Mouse (Mus musculus) intestine, embryonic 14.5 days (tissue): ENCODE results near the gene Ntrk3. TPM values are rescaled to one million over a fixed set of nuclear protein-coding genes. Genes with fewer than 3 reads are reported as not detected.

ENCODE experiments used
- ATAC-seq: fragments of 200-750 bp; cut with Nextera tagmentation; replicated peaks from 2 replicates; pipeline ENCODE4 v1.8.0; 2017; ENCODE audit warnings: low read depth, moderate number of reproducible peaks, moderate TSS enrichment, moderate library complexity; ENCODE audit not compliant: low FRiP score, low TSS enrichment
- DNase-seq: peaks from one replicate; pipeline ENCODE4 v3.0.0-alpha.2; 2018; ENCODE audit warnings: low spot score
- H3K27ac ChIP-seq: fragments of 300-500 bp; sonication (generic); 2 replicates; pipeline ENCODE4 v1.5.1; 2014; ENCODE audit warnings: low read depth, mild to moderate bottlenecking, control low read depth
- H3K27me3 ChIP-seq: fragments of 300-500 bp; sonication (generic); replicated peaks from 2 replicates; pipeline ENCODE4 v1.6.1; 2014; ENCODE audit warnings: low read length, control low read depth; ENCODE audit not compliant: control insufficient read depth, insufficient read depth
- H3K36me3 ChIP-seq: fragments of 300-500 bp; sonication (generic); 2 replicates; pipeline ENCODE4 v1.6.1; 2014; ENCODE audit warnings: low read length, control low read depth; ENCODE audit not compliant: control insufficient read depth, insufficient read depth
- H3K4me1 ChIP-seq: fragments of 300-500 bp; sonication (generic); replicated peaks from 2 replicates; pipeline ENCODE4 v1.6.1; 2014; ENCODE audit warnings: low read length, control low read depth, mixed read lengths; ENCODE audit not compliant: control insufficient read depth, insufficient read depth
- H3K4me2 ChIP-seq: fragments of 300-500 bp; sonication (generic); 2 replicates; pipeline ENCODE4 v1.6.1; 2014; ENCODE audit warnings: low read length
- H3K4me3 ChIP-seq: fragments of 300-500 bp; sonication (generic); 2 replicates; pipeline ENCODE4 v1.5.1; 2014; ENCODE audit warnings: low read depth, low read length, control low read depth, mixed read lengths
- H3K9ac ChIP-seq: fragments of 300-500 bp; sonication (generic); 2 replicates; pipeline ENCODE4 v1.6.1; 2014; ENCODE audit warnings: mild to moderate bottlenecking, low read length
- H3K9me3 ChIP-seq: fragments of 300-500 bp; sonication (generic); 2 replicates; pipeline ENCODE4 v1.6.1; 2016; ENCODE audit warnings: low read length, control low read depth; ENCODE audit not compliant: control insufficient read depth
- WGBS: fragments of 180-500 bp; shearing (Covaris S2); extraction: QIAGEN DNeasy Blood & Tissue Kit; methylation state at CpG from one replicate; pipeline ENCODE4 v1.1.7; 2014; 5-methylcytosine and 5-hydroxymethylcytosine counted together
- polyA plus RNA-seq: library from polyadenylated mRNA; unstranded; fragments of >200 nt; fragmentation: Nextera tagmentation; extraction: Ambion mirVana; gene quantifications from 2 replicates; pipeline ENCODE4 v1.2.1, GENCODE M21; 2014

Gene Ntrk3
- polyA plus RNA-seq, 1 experiment from 2014 or later, result 4.5 TPM

DNA sequence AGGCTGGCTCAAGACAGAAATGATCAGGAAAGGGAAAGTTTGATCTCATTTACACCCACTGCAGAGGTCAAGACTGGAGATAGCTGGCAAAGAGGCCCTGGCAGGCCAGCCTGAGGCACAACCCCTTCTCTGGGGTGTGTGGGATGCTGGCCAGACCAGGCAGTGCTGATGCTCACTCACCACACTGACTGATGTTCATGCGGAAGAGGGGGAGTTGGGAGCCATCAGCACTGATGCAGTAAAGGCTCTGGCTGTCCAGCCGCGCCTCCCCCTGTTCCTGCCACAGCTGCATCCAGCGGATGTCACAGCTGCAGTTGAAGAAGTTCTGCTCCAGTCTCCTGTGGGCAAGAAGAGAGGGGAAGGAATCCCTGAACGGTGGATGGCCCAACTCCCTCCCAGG lies 275.2 kb downstream of the Ntrk3 start:
- no peak overlapping the region for H3K4me2 ChIP-seq
- H3K9me3 ChIP-seq, result no peaks in the 10 kb centered on the region
- no peak overlapping the region for H3K27ac ChIP-seq
- no peak overlapping the region for H3K9ac ChIP-seq
- DNase-seq (no peak), ATAC-seq (no peak)
- no peaks in the 10 kb centered on the region for H3K36me3 ChIP-seq
- no peaks in the 10 kb centered on the region for H3K4me1 ChIP-seq
- no peaks in the 10 kb centered on the region for H3K27me3 ChIP-seq
- no peak overlapping the region for H3K4me3 ChIP-seq
- WGBS, result 52% methylated on average over 5 of the region's 5 CpGs

DNA sequence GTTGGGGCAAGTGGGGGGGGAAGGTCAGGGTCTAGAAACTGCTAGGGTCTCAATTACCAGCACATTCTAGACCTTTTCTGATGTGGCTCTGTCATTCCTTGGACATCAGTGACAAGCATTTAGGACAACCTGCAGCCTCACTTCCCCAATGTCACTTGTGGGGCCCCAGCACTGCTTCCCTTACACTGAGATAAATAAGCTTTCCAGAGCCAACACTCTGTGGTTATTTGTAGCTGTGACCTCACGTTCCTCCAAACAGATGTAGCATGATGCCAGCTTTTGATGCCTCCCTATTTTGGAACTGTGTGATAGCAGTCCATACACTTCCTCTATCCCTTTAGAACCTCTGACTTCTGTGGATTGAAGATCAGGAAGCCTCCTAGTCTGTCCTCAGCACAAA lies 278.8 kb downstream of the Ntrk3 start:
- DNase-seq (no peak), ATAC-seq (no peak)
- H3K4me2 ChIP-seq, result no peak overlapping the region
- H3K9ac ChIP-seq, result no peak overlapping the region
- no peaks in the 10 kb centered on the region for H3K36me3 ChIP-seq
- H3K27me3 ChIP-seq, result no peaks in the 10 kb centered on the region
- 69% methylated on average over 1 of the region's 1 CpGs for WGBS
- H3K4me3 ChIP-seq, result no peak overlapping the region
- H3K4me1 ChIP-seq, result no peaks in the 10 kb centered on the region
- no peaks in the 10 kb centered on the region for H3K9me3 ChIP-seq
- H3K27ac ChIP-seq, result no peak overlapping the region

DNA sequence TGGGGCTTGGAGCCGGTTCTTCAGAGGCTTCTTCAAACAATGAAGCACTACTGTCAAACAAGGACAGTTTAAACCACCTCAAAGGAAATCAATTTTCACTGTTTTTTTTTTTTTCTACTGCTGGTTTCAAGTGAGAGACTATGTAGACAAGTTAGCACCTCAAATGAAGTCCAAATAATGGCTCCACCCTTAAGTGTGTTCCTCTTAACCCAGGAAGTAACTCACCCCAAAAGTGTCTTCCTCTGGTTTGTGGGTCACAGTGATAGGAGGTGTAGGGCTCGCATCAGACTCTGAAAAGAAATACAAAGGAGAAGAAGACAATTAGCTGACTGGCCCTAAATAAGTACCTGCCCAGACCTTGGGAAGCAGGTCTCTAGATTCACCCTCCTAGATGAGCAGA lies 286.1 kb downstream of the Ntrk3 start:
- no peaks in the 10 kb centered on the region for H3K27me3 ChIP-seq
- whole genome bisulfite sequencing, result 65% methylated on average over 2 of the region's 2 CpGs
- no peak overlapping the region for H3K27ac ChIP-seq
- ATAC-seq (no peak), DNase-seq (no peak)
- no peaks in the 10 kb centered on the region for H3K36me3 ChIP-seq
- no peak overlapping the region for H3K4me3 ChIP-seq
- no peak overlapping the region for H3K9ac ChIP-seq
- H3K4me2 ChIP-seq, result no peak overlapping the region
- no peaks in the 10 kb centered on the region for H3K9me3 ChIP-seq
- H3K4me1 ChIP-seq, result no peaks in the 10 kb centered on the region

DNA sequence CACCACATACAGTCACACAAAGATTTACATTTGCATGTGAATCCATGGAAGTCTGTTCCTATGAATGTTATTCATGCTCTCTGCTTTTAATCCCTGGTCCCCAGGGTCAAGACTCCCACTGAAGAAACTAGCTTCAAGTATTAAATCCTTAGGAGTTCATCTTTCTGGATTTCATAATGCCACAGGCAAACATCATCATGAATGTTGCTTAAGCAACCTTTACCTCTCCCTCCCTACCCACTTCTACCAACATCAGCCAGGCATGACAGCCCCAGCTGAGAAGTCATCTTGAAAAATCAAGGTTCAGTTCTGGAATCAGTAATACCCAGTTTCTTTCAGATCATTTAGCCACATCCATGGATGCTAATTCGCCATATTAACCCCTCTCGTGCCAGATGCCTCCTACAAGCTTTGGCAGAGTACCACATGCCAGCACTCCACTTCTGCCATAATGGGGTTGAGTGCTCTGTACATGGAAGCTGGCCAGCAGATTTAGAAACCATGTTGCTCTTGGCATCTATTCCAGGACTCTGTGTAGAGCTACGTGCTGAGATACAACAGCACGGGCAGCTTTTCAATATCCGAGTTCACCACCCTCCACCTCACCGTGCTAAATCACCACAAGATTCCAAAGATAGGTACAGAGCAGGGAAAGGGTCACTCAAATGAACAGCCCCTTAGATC lies 287.8 kb downstream of the Ntrk3 start:
- Histone ChIP-seq H3K9ac (no peak overlapping the region), H3K4me2 (no peak overlapping the region), H3K36me3 (no peaks in the 10 kb centered on the region), H3K4me3 (no peak overlapping the region), H3K9me3 (no peaks in the 10 kb centered on the region), H3K27me3 (no peaks in the 10 kb centered on the region), H3K4me1 (no peaks in the 10 kb centered on the region), H3K27ac (no peak overlapping the region)
- DNase-seq (no peak), ATAC-seq (no peak)
- WGBS, result 91% methylated on average over 6 of the region's 6 CpGs

DNA sequence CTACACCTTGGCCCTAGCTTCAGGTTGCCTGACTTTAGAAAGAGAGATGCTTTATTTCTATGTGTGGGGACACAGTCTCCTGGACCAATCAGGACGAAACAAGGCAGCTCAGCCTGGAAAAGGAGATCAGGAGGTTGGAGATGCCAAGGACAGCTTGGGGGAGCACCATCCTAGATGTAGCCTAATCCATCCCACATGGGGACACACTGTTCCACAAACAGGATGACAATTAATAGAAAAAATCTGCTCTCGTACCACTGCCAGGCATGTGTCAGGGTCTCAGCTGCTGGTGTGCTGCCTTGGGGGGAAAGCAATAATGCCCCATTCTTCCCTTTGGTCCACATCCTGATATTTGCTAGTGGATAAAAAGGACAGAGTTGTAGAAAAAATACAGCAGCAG lies 289.0 kb downstream of the Ntrk3 start:
- no peak for ATAC-seq
- H3K36me3 ChIP-seq, result no peaks in the 10 kb centered on the region
- no peak overlapping the region for H3K9ac ChIP-seq
- no peak for DNase-seq
- no peak overlapping the region for H3K4me2 ChIP-seq
- H3K4me1 ChIP-seq, result no peaks in the 10 kb centered on the region
- no peaks in the 10 kb centered on the region for H3K27me3 ChIP-seq
- 87% methylated on average over 2 of the region's 2 CpGs for WGBS
- H3K9me3 ChIP-seq, result no peaks in the 10 kb centered on the region
- H3K4me3 ChIP-seq, result no peak overlapping the region
- H3K27ac ChIP-seq, result no peak overlapping the region

DNA sequence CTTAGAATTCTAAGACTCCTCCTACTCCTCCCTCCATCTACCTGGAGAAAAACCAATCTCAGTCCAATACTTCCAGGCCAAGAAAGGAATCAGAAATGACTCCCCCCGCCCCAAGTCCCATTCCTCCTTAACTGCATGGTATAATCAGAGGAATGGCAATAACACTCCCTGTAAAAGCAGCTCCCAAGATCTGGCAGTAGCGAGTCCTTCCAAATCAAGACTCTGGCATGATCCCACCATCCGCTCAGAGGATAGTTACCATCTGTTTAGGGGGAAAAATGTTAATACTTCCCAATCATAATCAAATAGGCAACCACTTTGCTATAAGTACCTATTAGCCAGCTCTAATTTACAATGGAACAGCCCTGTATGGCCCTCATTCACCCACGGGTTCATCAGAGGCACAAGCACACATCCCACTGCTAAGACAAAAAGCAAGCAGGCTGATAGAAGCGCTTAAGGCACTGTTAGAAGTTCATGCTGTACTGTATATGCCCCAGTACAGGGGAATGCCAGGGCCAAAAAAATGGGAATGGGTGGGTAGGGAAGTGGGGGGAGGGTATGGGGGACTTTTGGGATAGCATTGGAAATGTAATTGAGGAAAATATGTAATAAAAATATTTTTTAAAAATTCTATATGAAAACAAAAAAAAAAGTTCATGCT lies 294.3 kb downstream of the Ntrk3 start:
- WGBS, result 84% methylated on average over 5 of the region's 5 CpGs
- H3K27ac ChIP-seq, result no peak overlapping the region
- no peak for ATAC-seq

DNA sequence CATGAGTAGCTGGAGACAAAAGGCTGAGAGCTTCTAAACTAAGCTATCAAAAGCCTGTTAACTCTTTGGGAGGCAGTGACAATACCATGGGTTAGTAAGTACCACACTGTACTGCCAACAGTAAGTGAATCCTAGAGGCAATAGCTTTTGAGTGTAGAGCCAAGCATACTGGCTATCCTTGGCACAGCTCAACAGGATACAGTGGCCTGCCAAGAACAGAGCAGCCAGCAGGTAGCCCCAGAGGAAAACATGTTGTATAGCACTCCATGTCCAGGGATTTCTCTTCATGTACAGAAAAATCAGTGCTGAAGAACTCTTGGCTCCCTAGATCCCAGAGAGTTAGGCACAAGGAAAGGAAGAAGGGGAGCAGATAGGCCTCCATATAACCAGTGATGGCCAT lies 296.1 kb downstream of the Ntrk3 start:
- no peaks in the 10 kb centered on the region for H3K36me3 ChIP-seq
- ATAC-seq (no peak), DNase-seq (no peak)
- H3K4me3 ChIP-seq, result no peak overlapping the region
- H3K4me2 ChIP-seq, result no peak overlapping the region
- no peak overlapping the region for H3K9ac ChIP-seq
- no peaks in the 10 kb centered on the region for H3K4me1 ChIP-seq
- H3K27ac ChIP-seq, result no peak overlapping the region
- H3K9me3 ChIP-seq, result no peaks in the 10 kb centered on the region
- H3K27me3 ChIP-seq, result no peaks in the 10 kb centered on the region

More for the DNA sequence above, 294.3 kb downstream of the Ntrk3 start:
- Histone ChIP-seq H3K4me3 (no peak overlapping the region), H3K4me1 (no peaks in the 10 kb centered on the region), H3K4me2 (no peak overlapping the region), H3K27me3 (no peaks in the 10 kb centered on the region), H3K9me3 (no peaks in the 10 kb centered on the region), H3K36me3 (no peaks in the 10 kb centered on the region), H3K9ac (no peak overlapping the region)
- DNase-seq, result no peak

DNA sequence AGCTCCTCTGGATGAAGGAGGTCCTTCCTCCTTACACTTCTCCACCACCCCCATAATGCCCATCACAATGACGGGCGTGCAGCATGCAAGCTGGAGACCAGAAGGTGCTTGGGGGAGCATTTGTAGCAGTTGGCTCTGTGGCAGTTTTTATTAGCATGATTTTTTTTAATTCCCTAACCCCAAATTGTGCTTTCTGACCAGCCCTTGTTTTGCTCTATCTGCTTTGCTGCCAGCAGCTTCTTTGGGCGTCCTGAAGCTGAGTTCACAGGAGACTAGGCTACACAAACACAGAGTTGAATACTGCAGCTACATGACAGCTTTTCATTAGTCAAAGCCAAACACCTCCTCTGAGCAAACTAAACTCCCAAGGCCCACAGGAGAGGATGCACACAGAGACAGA lies 296.9 kb downstream of the Ntrk3 start:
- no peak for DNase-seq
- H3K27me3 ChIP-seq, result no peaks in the 10 kb centered on the region
- ATAC-seq, result no peak
- H3K4me2 ChIP-seq, result no peak overlapping the region
- no peaks in the 10 kb centered on the region for H3K4me1 ChIP-seq
- H3K4me3 ChIP-seq, result no peak overlapping the region
- H3K9me3 ChIP-seq, result no peaks in the 10 kb centered on the region
- H3K36me3 ChIP-seq, result no peaks in the 10 kb centered on the region
- 81% methylated on average over 3 of the region's 3 CpGs for WGBS
- H3K27ac ChIP-seq, result no peak overlapping the region
- H3K9ac ChIP-seq, result no peak overlapping the region

DNA sequence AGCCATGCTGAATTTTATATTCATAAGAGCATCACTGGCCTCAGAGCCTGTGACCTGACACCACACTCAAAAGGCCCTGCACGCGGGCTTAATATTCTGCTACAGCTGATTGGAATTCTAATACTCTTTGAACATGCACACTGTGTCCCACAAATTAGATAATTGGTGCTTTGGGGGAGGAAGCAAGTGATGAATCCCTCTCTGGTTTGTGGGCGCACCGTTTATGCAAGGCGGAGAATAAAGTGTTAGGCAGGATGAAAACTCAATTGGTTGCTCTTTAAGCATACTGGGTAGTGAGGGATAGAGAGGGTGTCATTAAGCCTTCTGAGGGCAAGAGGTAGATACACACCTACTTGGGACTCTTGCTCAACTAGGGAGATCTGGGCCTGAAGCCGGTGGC lies 297.3 kb downstream of the Ntrk3 start:
- H3K4me1 ChIP-seq, result no peaks in the 10 kb centered on the region
- no peak for ATAC-seq
- H3K4me3 ChIP-seq, result no peak overlapping the region
- WGBS, result 91% methylated on average over 6 of the region's 6 CpGs
- no peak overlapping the region for H3K27ac ChIP-seq
- no peak for DNase-seq
- H3K36me3 ChIP-seq, result no peaks in the 10 kb centered on the region
- no peaks in the 10 kb centered on the region for H3K9me3 ChIP-seq
- H3K4me2 ChIP-seq, result no peak overlapping the region
- no peak overlapping the region for H3K9ac ChIP-seq
- no peaks in the 10 kb centered on the region for H3K27me3 ChIP-seq
